Mouse (Mus musculus) E14TG2a.4 (cell line): ENCODE measurements around the gene Vps13d.

Source experiments
- CTCF ChIP-seq: conservative IDR thresholded peaks from 2 replicates; pipeline ENCODE4 v1.5.1; 2014; ENCODE audit warnings: low read length
- NANOG ChIP-seq: IDR thresholded peaks from 2 replicates; pipeline ENCODE4 v1.6.1; 2014; ENCODE audit warnings: borderline replicate concordance, low read length, mixed read lengths
- POU5F1 ChIP-seq: IDR thresholded peaks from 2 replicates; pipeline ENCODE4 v1.6.1; 2014; ENCODE audit warnings: low read length, borderline replicate concordance

DNA sequence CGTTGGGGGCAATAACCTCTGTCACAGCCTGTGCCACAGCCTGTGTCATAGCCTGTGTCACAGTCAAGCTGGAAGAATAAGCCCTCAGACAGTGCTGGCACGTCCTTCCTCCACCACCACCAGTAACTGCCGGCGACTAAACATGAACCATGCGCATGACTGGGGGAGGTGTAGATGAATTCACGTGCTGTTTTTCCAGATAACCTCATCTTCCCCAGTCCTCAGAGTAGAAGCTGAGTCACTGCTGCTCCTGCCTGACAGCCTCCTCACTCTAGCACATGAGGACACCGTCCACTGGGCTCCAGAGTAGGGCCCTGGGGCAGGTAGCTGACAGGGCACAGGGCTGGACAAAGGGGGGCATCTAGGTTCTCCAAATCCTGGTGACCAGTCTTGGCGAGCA, 27.3 kb upstream of the Vps13d start:
- no peak for TF ChIP-seq CTCF
- no peak for TF ChIP-seq NANOG
- TF ChIP-seq POU5F1 = no peak
